Mouse (Mus musculus): ENCODE data around the gene Gm49425.
"Not testable (repeated sequence)": the region's sequence is repeated elsewhere in the genome, so short reads cannot be mapped to it uniquely, and the experiment has no call there.

The Gm49425 gene

DNA sequence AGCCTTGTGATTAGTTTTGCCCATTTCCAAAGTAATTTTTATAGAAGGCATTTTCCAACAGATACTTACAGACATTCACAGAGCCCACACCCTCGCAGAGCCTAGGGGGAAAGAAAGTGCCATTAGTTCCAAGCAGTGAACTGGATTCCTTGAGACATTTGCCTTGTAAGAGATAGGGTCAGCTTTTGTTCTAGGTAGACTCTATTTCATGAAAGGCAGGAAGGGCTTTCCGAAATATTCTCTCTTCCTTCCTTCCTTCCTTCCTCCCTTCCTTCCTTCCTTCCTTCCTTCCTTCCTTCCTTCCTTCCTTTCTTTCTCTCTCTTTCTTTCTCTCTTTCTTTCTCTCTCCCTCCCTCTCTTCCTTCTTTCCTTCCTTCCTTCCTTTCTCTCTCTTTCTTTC lies at the start of gene Gm49425:
Gene Gm49425, minus strand, starts transcription at position 101 of the 400 bp plus-strand sequence.
- DNase-seq (ENCODE audit: low spot score in 2 of 2), result not testable (repeated sequence)

DNA sequence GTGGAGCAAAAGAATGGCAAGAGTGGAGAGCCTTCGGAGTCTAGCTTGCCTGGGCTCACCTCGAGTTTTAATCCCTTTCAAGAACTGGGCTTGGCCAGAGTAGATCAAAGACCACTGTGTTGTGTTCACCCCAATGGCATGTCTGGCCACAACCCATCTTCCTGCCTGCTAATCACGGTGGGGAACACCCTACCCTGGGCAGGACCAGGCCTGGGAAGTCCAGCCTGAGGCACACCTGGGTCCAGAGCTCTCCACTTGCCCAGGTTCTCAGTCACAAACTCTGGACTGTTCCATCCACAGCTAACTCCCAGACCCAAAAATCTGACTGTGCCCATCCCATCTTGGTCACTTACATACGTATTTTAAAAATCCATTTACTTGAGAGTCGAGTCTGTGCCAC lies 45.8 kb upstream of the Gm49425 start, which contains the start of gene Krt90:
Gene Krt90, minus strand, starts transcription at position 101 of the 400 bp plus-strand sequence.
- DNase-seq (ENCODE audit: low spot score in 2 of 2), result no peak

- DNase-seq (ENCODE audit: low spot score in 2 of 2), result no peak
Observed at GRCm38 (mm10) chr15:101558034-101558646, 41.1 kb upstream of the Gm49425 start.

DNA sequence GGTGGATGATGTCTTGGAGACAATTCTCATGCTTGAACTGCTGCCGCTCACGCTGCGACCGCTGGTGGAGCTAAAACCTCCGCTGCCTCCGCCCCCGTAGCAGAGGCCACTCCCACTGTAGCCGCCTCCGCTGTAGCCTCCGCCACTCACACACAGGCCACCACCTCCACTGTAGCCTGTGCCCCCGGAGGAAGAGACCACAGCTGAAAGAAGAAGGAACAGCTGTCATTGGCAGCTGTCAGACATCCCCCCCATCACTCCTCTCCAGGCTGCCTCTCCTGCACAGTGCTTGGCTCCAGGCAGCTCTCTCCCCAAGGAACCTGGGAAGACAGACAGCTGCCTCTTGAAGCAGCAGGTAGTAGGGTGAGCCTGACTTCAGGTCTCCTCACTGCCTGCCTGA lies 36.1 kb upstream of the Gm49425 start:
- peak in 1 of 2 experiments; percentile 9 for DNase-seq (ENCODE audit: low spot score in 2 of 2)

GRCm38 (mm10) chr15:101552188-101552587 lies 35.1 kb upstream of the Gm49425 start:
- DNase-seq (ENCODE audit: low spot score in 2 of 2), result peak in 1 of 2 experiments; percentile 8

DNA sequence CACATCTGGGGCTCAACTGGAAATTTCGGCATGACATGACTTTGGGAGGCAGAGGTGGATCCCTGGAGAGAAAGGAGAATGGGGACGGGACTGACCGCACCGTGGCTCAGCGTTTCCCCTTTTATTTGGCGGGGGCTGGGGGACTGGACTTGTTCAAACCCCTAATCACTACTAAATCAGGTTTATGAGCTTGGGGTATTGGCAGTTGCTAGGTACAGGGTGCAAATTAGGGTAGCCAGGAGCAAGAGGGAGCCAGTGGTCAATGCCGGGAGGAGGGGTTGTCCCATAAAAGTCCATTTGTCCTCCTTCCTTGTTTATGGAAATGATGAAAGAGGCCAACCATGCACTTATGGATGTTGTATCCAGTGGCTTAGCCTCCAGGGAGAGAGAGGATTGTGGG lies 33.5 kb upstream of the Gm49425 start, which contains the start of gene Krt82:
Gene Krt82, minus strand, starts transcription at position 101 of the 400 bp plus-strand sequence.
- no peak for DNase-seq (ENCODE audit: low spot score in 2 of 2)

DNA sequence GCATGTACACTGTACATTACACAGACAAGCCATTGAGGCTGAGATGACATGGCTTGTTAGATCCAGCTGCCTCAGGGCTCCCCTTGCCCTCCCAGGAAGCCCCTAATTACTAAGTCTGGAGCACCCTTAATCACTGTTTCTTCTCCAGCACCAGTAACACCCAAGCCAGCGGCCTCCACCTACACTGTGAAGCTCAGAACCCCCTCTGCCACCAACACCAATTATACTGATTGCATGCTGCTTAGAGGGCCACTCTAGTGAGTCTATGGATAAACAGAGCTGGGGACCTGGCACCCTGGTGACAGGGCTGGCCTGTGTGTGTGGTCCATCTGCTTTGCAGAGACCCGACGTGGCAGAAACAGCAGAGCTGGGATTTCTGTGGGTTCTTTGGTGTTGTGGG lies 27.4 kb upstream of the Gm49425 start:
- DNase-seq (ENCODE audit: low spot score in 2 of 2), result no peak

DNA sequence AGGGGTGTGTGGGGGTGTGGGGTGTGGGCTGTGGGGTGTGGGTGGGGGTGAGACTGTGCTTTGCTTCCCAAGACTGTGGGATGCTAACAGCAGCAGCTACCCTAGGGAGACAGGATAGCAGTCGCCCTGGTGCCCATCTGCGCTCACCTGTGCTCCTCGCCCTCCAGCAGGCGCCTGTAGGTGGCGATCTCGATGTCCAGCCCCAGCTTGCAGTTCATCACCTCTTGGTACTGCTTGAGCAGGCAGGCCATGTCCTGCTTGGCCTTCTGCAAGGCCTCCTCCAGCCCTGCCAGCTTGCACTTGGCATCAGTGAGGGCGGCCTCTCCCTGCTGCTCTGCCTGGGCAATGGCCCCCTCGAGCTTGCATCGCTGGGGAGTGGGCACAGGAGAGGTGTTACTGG lies 25.5 kb upstream of the Gm49425 start:
- DNase-seq (ENCODE audit: low spot score in 2 of 2), result no peak

GRCm38 (mm10) chr15:101538580-101538900 lies 21.5 kb upstream of the Gm49425 start:
- DNase-seq (ENCODE audit: low spot score in 2 of 2), result no peak

DNA sequence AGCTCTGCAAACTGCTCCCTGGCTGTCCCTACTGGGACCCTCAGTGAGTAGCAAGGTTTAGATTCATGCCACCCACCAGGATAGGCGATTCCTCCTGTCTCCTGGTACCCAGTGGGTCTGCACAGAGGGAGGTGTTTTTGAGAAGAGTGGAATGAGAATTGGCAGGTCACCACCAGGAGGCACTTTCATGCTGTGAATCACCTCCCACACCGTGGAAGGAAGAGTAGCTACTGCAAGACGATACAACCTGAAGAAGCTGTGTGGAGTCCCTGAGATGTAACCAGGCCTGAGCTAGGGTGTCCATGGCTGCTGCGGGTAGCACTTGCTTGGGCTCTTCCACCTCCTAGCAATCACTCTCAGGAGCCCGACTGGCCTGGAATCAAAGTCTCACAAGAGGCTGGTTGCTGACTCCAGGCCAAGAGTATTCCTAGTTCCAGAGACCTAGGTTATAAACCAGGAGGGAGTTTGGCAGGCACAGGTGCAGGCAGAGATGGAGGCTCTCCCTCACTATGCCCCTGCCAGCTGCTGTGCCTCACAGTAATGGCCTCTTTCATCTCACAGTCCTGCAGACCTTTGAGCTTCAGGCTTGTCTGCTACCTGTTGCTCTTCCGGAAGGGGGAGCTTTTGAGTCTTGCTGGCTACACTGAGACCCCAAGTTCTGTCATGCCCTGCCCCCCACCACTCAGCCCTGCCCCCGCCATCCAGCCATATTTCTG lies 21.0 kb upstream of the Gm49425 start:
- DNase-seq (ENCODE audit: low spot score in 2 of 2), result no peak

DNA sequence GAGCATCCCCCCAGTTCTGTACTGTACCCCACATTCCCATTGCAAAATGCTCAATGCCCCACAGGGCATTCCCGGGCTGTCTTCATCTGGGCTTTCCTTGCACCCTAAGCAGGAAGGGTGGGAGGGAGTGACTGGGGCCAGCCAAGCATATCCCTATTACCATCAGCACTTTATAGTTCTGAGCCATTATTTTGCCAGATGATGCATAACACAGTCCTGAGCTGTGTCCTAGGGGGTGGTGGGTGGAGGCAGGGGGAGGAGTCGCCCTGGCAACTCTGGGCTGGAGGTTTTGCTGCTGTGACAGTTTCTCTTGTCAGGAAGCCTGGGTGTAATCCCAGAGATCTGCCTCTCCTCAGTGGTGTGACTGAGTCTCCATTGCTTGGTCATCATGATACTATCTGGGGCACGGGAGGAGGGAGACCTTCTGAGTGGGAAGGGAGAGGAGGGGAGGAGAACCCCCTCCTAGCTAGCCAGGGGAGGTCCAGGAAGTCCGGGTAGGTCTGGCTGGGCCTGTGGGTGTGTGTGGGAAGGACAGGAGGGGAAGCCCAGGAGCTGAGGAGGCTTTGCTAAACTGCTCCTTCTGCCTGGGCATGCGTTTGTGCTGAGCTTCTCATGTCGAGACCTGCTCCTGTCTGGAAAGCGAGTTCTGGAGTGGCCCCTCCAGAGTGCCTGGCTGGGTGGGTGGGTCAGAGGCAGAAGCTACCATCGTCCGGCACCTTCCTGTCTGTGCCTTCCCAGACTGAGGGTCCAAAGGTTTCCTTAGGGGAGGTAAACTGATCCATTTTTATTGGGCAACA lies 19.2 kb upstream of the Gm49425 start:
- DNase-seq (ENCODE audit: low spot score in 2 of 2), result peak; percentile 12 to 26

- no peak for DNase-seq (ENCODE audit: low spot score in 2 of 2)
Observed at GRCm38 (mm10) chr15:101532720-101533119, 15.7 kb upstream of the Gm49425 start, which contains the start of gene Krt84. Gene Krt84 (minus strand): TSS chr15:101532820.

DNA sequence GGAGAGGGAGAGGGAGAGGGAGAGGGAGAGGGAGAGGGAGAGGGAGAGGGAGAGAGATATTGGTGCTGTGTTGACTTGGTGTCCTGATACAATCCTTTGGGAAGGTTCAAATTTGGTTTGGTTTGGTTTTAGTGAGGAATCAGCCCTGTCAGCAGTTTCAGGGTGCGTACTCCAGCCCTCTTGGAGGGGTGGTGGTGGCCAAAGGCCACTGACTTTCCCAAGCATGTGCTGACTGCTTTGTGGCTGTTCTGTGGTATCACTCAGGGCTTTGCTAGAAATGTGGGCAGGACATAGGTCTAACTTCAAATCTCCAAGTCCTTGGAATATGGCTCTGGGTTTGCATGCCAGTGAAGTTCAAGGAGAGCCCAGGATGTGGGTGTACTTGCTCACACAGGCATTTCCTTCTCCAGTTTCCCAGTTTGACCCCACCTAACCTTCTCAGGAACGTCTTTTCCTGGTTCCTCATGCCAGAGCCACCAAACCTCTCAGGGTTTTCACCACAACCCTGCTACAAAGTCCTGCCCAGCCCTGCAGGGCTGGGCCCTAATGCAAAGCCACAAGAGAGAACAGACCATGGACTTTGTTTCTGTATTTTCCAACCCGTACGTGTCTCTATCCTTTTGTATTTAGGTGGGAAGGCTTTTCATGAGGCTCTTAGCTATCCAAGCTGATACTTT lies 5.6 kb upstream of the Gm49425 start:
- DNase-seq (ENCODE audit: low spot score in 2 of 2), result no peak

DNA sequence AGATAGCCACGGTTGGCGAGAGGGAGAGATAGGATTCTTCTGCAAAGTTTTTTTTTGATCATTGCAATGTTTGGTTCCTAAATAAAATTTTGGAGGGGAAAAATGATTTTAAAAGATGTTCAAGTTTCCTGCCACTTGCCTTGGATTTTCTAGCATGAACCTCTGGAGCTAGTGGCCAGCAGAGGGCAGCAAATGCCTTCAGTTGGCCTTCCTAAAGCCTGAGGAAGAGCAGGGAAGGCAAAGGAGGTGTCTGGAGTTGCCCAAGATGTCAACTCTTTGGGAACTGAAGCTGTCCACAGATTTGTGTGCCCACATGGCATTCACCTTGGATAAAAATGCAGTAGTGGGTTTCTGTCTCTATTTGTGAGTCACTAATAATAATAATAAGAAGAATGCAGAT lies 2.7 kb upstream of the Gm49425 start:
- DNase-seq (ENCODE audit: low spot score in 2 of 2), result peak; percentile 76 to 87

- DNase-seq (ENCODE audit: low spot score in 2 of 2), result no peak
Observed at GRCm38 (mm10) chr15:101508247-101508646, 8.8 kb downstream of the Gm49425 start.

GRCm38 (mm10) chr15:101506896-101507758 lies 9.9 kb downstream of the Gm49425 start:
- DNase-seq (ENCODE audit: low spot score in 2 of 2), result no peak

DNA sequence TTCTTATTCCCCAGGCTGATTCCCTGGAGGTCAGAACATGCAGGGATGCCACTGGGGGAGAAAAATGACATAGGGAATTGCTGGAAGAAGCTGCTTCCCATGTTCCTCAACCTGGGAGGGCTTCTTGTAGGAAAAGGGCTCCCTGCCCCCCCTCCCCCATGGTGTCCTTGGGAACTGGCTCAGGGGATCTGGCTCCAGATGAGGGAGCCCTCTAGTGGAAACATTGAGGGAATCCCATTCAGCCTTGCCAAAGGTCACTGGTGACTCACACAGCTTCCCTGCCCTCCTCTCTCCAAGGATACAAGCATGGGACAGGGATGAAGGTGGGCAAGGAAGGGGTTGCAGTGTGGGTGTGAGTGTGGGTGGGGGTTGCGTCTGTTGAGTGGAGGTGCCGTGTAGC lies 19.9 kb downstream of the Gm49425 start:
- peak in 1 of 2 experiments; percentile 11 for DNase-seq (ENCODE audit: low spot score in 2 of 2)

DNA sequence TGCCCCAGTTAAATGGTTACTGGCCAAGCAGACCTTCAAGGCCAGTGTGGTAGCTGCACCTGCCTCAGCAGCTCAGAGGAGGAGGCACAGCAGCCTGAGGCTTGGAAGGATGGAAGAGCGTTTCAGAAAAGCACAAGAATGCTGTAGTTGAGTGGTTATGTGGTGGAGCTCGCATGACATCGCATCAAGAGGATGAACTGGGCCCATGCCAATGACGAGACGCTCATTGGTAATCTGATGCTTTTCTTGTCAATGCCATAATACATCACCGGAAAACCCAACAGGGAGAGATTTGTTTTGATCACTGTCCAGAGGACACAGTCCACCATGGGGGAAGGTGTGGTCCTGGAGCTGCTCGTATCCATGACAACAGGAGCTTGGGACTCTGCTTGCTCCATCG lies 21.8 kb downstream of the Gm49425 start:
- no peak for DNase-seq (ENCODE audit: low spot score in 2 of 2)

- DNase-seq (ENCODE audit: low spot score in 2 of 2), result no peak
Observed at GRCm38 (mm10) chr15:101494203-101494602, 22.9 kb downstream of the Gm49425 start.

DNA sequence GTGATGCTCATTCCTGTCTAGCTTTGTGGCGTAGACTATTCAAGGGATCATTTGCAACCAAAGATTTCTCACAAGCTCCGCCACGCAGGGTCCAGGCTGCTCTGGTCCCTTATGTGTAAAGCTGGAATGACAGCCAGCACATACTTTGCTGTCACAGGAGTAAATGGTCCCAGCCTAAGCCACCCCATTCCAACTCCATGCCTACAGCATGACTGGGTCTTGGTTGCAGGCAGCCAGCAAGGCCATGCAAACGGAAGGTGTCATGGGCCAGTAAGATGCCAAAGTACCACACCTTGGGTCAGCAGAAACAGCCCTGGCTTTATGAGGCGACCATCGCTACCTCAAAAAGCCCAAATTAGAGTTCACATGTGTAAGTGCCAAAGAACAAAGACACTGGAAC lies 23.3 kb downstream of the Gm49425 start:
- no peak for DNase-seq (ENCODE audit: low spot score in 2 of 2)

- DNase-seq (ENCODE audit: low spot score in 2 of 2), result no peak
Observed at GRCm38 (mm10) chr15:101492718-101493117, 24.3 kb downstream of the Gm49425 start.

Measured in frontal cortex, postnatal 36 days (tissue).